Mouse (Mus musculus) heart, embryonic 10.5 days (tissue): ENCODE measurements around the gene Heg1. TPM values are rescaled to one million over a fixed set of nuclear protein-coding genes. Genes with fewer than 3 reads are reported as not detected.

ENCODE experiments used
- DNase-seq: peaks from one replicate; pipeline ENCODE4 v3.0.0-alpha.2; 2017; ENCODE audit warnings: low spot score
- H3K27ac ChIP-seq: fragments of 300-500 bp; sonication (generic); 2 replicates; pipeline ENCODE4 v1.5.1; 2016; ENCODE audit warnings: mild to moderate bottlenecking
- H3K27me3 ChIP-seq: fragments of 300-500 bp; sonication (generic); 2 replicates; pipeline ENCODE4 v1.6.1; 2016; ENCODE audit warnings: mild to moderate bottlenecking; ENCODE audit not compliant: poor library complexity, insufficient read depth, severe bottlenecking
- H3K36me3 ChIP-seq: fragments of 300-500 bp; sonication (generic); 2 replicates; pipeline ENCODE4 v1.6.1; 2016; ENCODE audit warnings: mild to moderate bottlenecking, moderate library complexity
- H3K4me1 ChIP-seq: fragments of 300-500 bp; sonication (generic); 2 replicates; pipeline ENCODE4 v1.6.1; 2016; ENCODE audit warnings: mild to moderate bottlenecking
- H3K4me3 ChIP-seq: fragments of 300-500 bp; sonication (generic); 2 replicates; pipeline ENCODE4 v1.5.1; 2016; ENCODE audit warnings: mild to moderate bottlenecking, moderate library complexity
- H3K9me3 ChIP-seq: fragments of 300-500 bp; sonication (generic); 2 replicates; pipeline ENCODE4 v1.6.1; 2016; ENCODE audit warnings: mild to moderate bottlenecking, moderate library complexity
- WGBS: fragments of 180-500 bp; shearing (Covaris S2); methylation state at CpG from one replicate; pipeline ENCODE4 v1.1.7; 2016; 5-methylcytosine and 5-hydroxymethylcytosine counted together
- polyA plus RNA-seq: library from polyadenylated mRNA; unstranded; fragments of >200 nt; fragmentation: Nextera tagmentation; extraction: Ambion mirVana; gene quantifications from 2 replicates; pipeline ENCODE4 v1.2.1, GENCODE M21; 2016

Gene Heg1
- polyA plus RNA-seq, 1 experiment from 2014 or later, result 26.3 TPM

- Histone ChIP-seq H3K27me3 (no peaks in the 10 kb centered on the region), H3K9me3 (no peaks in the 10 kb centered on the region), H3K36me3 (no peaks in the 10 kb centered on the region), H3K4me3 (no peak overlapping the region), H3K4me1 (peaks cover 14% of the 10 kb centered on the region), H3K27ac (no peak overlapping the region)
- WGBS, result 68% methylated on average over 1 of the region's 1 CpGs
- DNase-seq, result peak; percentile 47
Observed at GRCm38 (mm10) chr16:33669072-33669471, 15.1 kb upstream of the Heg1 start.

- no peaks in the 10 kb centered on the region for H3K27me3 ChIP-seq
- no peak overlapping the region for H3K4me3 ChIP-seq
- H3K9me3 ChIP-seq, result no peaks in the 10 kb centered on the region
- DNase-seq, result no peak
- WGBS, result 48% methylated on average over 3 of the region's 3 CpGs
- H3K4me1 ChIP-seq, result peaks cover 14% of the 10 kb centered on the region
- H3K36me3 ChIP-seq, result no peaks in the 10 kb centered on the region
- peak overlapping the region; percentile 4; the same call in 1 of the 2 replicates for H3K27ac ChIP-seq
Observed at GRCm38 (mm10) chr16:33670340-33670739, 13.8 kb upstream of the Heg1 start.

- H3K27ac ChIP-seq, result peak overlapping the region; percentile 4; the same call in 1 of the 2 replicates
- 86% methylated on average over 2 of the region's 2 CpGs for WGBS
Observed at GRCm38 (mm10) chr16:33670933-33671332, 13.2 kb upstream of the Heg1 start.

GRCm38 (mm10) chr16:33672188-33672587, 12.0 kb upstream of the Heg1 start:
- no peak overlapping the region for H3K27ac ChIP-seq
- peaks cover 32% of the 10 kb centered on the region for H3K4me1 ChIP-seq
- WGBS, result 82% methylated on average over 3 of the region's 4 CpGs
- no peaks in the 10 kb centered on the region for H3K27me3 ChIP-seq
- H3K36me3 ChIP-seq, result no peaks in the 10 kb centered on the region
- no peak overlapping the region for H3K4me3 ChIP-seq
- H3K9me3 ChIP-seq, result no peaks in the 10 kb centered on the region
- DNase-seq, result no peak

More at GRCm38 (mm10) chr16:33670933-33671332, 13.2 kb upstream of the Heg1 start:
- Histone ChIP-seq H3K36me3 (no peaks in the 10 kb centered on the region), H3K9me3 (no peaks in the 10 kb centered on the region), H3K4me3 (no peak overlapping the region), H3K27me3 (no peaks in the 10 kb centered on the region), H3K4me1 (peaks cover 20% of the 10 kb centered on the region)
- DNase-seq, result no peak

- H3K9me3 ChIP-seq, result no peaks in the 10 kb centered on the region
- no peaks in the 10 kb centered on the region for H3K27me3 ChIP-seq
- no peak overlapping the region for H3K27ac ChIP-seq
- 77% methylated on average over 4 of the region's 4 CpGs for WGBS
- peaks cover 37% of the 10 kb centered on the region for H3K4me1 ChIP-seq
- DNase-seq, result no peak
- no peak overlapping the region for H3K4me3 ChIP-seq
- no peaks in the 10 kb centered on the region for H3K36me3 ChIP-seq
Observed at GRCm38 (mm10) chr16:33672643-33673042, 11.5 kb upstream of the Heg1 start.

GRCm38 (mm10) chr16:33673530-33674109, 10.6 kb upstream of the Heg1 start:
- H3K27me3 ChIP-seq, result no peaks in the 10 kb centered on the region
- no peak overlapping the region for H3K27ac ChIP-seq
- H3K4me1 ChIP-seq, result peaks cover 37% of the 10 kb centered on the region
- no peak overlapping the region for H3K4me3 ChIP-seq
- no peaks in the 10 kb centered on the region for H3K9me3 ChIP-seq
- no peaks in the 10 kb centered on the region for H3K36me3 ChIP-seq
- no peak for DNase-seq
- WGBS, result 48% methylated on average over 14 of the region's 14 CpGs

GRCm38 (mm10) chr16:33675151-33675847, 8.9 kb upstream of the Heg1 start:
- H3K27ac ChIP-seq, result 0 out of 2 replicates have a peak overlapping the region, but pooled peaks have one; percentile 16
- no peak for DNase-seq
- H3K4me1 ChIP-seq, result peaks cover 40% of the 10 kb centered on the region
- H3K9me3 ChIP-seq, result no peaks in the 10 kb centered on the region
- no peaks in the 10 kb centered on the region for H3K27me3 ChIP-seq
- no peak overlapping the region for H3K4me3 ChIP-seq
- no peaks in the 10 kb centered on the region for H3K36me3 ChIP-seq
- whole genome bisulfite sequencing, result 83% methylated on average over 10 of the region's 10 CpGs

- Histone ChIP-seq H3K9me3 (no peaks in the 10 kb centered on the region), H3K27me3 (no peaks in the 10 kb centered on the region), H3K36me3 (no peaks in the 10 kb centered on the region), H3K4me1 (peaks cover 39% of the 10 kb centered on the region), H3K27ac (no peak overlapping the region), H3K4me3 (no peak overlapping the region)
- DNase-seq, result no peak
- 68% methylated on average over 3 of the region's 3 CpGs for WGBS
Observed at GRCm38 (mm10) chr16:33675848-33676184, 8.4 kb upstream of the Heg1 start.

- no peak overlapping the region for H3K4me3 ChIP-seq
- no peaks in the 10 kb centered on the region for H3K27me3 ChIP-seq
- H3K4me1 ChIP-seq, result peaks cover 37% of the 10 kb centered on the region
- peak overlapping the region; percentile 52; the same call in 1 of the 2 replicates for H3K27ac ChIP-seq
- WGBS, result 52% methylated on average over 7 of the region's 7 CpGs
- DNase-seq, result no peak
- no peaks in the 10 kb centered on the region for H3K9me3 ChIP-seq
- H3K36me3 ChIP-seq, result no peaks in the 10 kb centered on the region
Observed at GRCm38 (mm10) chr16:33676347-33677312, 7.5 kb upstream of the Heg1 start.

- no peak overlapping the region for H3K4me3 ChIP-seq
- 83% methylated on average over 7 of the region's 7 CpGs for WGBS
Observed at GRCm38 (mm10) chr16:33677313-33677690, 6.9 kb upstream of the Heg1 start.

GRCm38 (mm10) chr16:33677901-33678300, 6.3 kb upstream of the Heg1 start:
- peaks cover 37% of the 10 kb centered on the region for H3K4me1 ChIP-seq
- H3K9me3 ChIP-seq, result no peaks in the 10 kb centered on the region
- H3K27ac ChIP-seq, result no peak overlapping the region
- H3K27me3 ChIP-seq, result no peaks in the 10 kb centered on the region
- no peak overlapping the region for H3K4me3 ChIP-seq
- no peak for DNase-seq
- H3K36me3 ChIP-seq, result no peaks in the 10 kb centered on the region
- WGBS, result 84% methylated on average over 5 of the region's 5 CpGs

More at GRCm38 (mm10) chr16:33677313-33677690, 6.9 kb upstream of the Heg1 start:
- H3K4me1 ChIP-seq, result peaks cover 37% of the 10 kb centered on the region
- H3K9me3 ChIP-seq, result no peaks in the 10 kb centered on the region
- peak overlapping the region; percentile 52; the same call in 1 of the 2 replicates for H3K27ac ChIP-seq
- DNase-seq, result no peak
- no peaks in the 10 kb centered on the region for H3K27me3 ChIP-seq
- no peaks in the 10 kb centered on the region for H3K36me3 ChIP-seq

GRCm38 (mm10) chr16:33680271-33680670, 3.9 kb upstream of the Heg1 start:
- WGBS, result 71% methylated on average over 7 of the region's 7 CpGs

GRCm38 (mm10) chr16:33680816-33681215, 3.4 kb upstream of the Heg1 start:
- Histone ChIP-seq H3K27me3 (no peaks in the 10 kb centered on the region), H3K4me1 (peaks cover 41% of the 10 kb centered on the region), H3K27ac (peak overlapping the region; percentile 36; the same call in 1 of the 2 replicates), H3K4me3 (no peak overlapping the region), H3K9me3 (no peaks in the 10 kb centered on the region), H3K36me3 (no peaks in the 10 kb centered on the region)
- DNase-seq, result no peak
- WGBS, result 54% methylated on average over 10 of the region's 10 CpGs

More at GRCm38 (mm10) chr16:33680271-33680670, 3.9 kb upstream of the Heg1 start:
- DNase-seq, result no peak
- H3K9me3 ChIP-seq, result no peaks in the 10 kb centered on the region
- no peak overlapping the region for H3K27ac ChIP-seq
- peaks cover 40% of the 10 kb centered on the region for H3K4me1 ChIP-seq
- no peaks in the 10 kb centered on the region for H3K27me3 ChIP-seq
- H3K36me3 ChIP-seq, result no peaks in the 10 kb centered on the region
- no peak overlapping the region for H3K4me3 ChIP-seq
